Mouse (Mus musculus): ENCODE data around the gene Kcnc1. TPM values are rescaled to one million over a fixed set of nuclear protein-coding genes. Genes with fewer than 3 reads are reported as not detected.

Kcnc1 gene
- polyA plus RNA-seq, 1 experiment from 2014 or later = 14.5 TPM

Other genes starting within 250 kb of the Kcnc1 start
- gene Abcc8, start 216.5 kb upstream of the Kcnc1 start, polyA plus RNA-seq (2015; fragmentation: Nextera tagmentation; extraction: Ambion mirVana) = 12.0 and 13.6 TPM in 2 replicates
- 2.5 and 2.6 TPM in 2 replicates for gene Ush1c, start 158.0 kb upstream of the Kcnc1 start, polyA plus RNA-seq (2015; fragmentation: Nextera tagmentation; extraction: Ambion mirVana)
- 0.03 and 0.06 TPM in 2 replicates for gene Otog, start 155.5 kb upstream of the Kcnc1 start, polyA plus RNA-seq (2015; fragmentation: Nextera tagmentation; extraction: Ambion mirVana)
- gene Myod1, start 20.0 kb upstream of the Kcnc1 start, polyA plus RNA-seq (2015; fragmentation: Nextera tagmentation; extraction: Ambion mirVana) = 0.19 and 1.9 TPM in 2 replicates
- gene Sergef, start 243.3 kb downstream of the Kcnc1 start, polyA plus RNA-seq (2015; fragmentation: Nextera tagmentation; extraction: Ambion mirVana) = 42.2 and 50.6 TPM in 2 replicates